ENCODE assay signal across 8 mouse cellular contexts in genomic region chr2:148395131-148396051, GRCm38 (mm10). TPM values are rescaled to one million over a fixed set of nuclear protein-coding genes. Genes with fewer than 3 reads are reported as not detected.
DNase-seq lines count a peak whose midpoint lies in the region; ATAC-seq and TF ChIP-seq lines count a peak whose summit lies in the region.

Sstr4 (plus strand) TSS chr2:148395344.

- no peaks in the 10 kb centered on the region for H3K36me3 ChIP-seq in kidney, adult 2 months (ENCODE audit: control insufficient read depth, insufficient read depth, low read length)
- H3K36me3 ChIP-seq in embryonic facial prominence, embryonic 10.5 days (replicated peaks) = no peaks in the 10 kb centered on the region
- no peaks in the 10 kb centered on the region for H3K36me3 ChIP-seq in heart, embryonic 10.5 days
- H3K36me3 ChIP-seq in liver, embryonic 13.5 days = no peaks in the 10 kb centered on the region
- H3K36me3 ChIP-seq in neural tube, embryonic 11.5 days (ENCODE audit: control insufficient read depth, insufficient read depth, low read length) = no peaks in the 10 kb centered on the region

- H3K4me1 ChIP-seq in kidney, adult 2 months (ENCODE audit: control insufficient read depth, insufficient read depth, low read length) = no peaks in the 10 kb centered on the region
- peaks cover 40% of the 10 kb centered on the region for H3K4me1 ChIP-seq in embryonic facial prominence, embryonic 10.5 days
- H3K4me1 ChIP-seq in heart, embryonic 10.5 days = peaks cover 31% of the 10 kb centered on the region
- 0 out of 2 replicates have a peak, but pooled peaks cover 3% of the 10 kb centered on the region for H3K4me1 ChIP-seq in liver, embryonic 13.5 days (replicated peaks)
- no peaks in the 10 kb centered on the region for H3K4me1 ChIP-seq in neural tube, embryonic 11.5 days (ENCODE audit: control insufficient read depth, insufficient read depth, low read length)

- 8% methylated on average over 83 of the region's 83 CpGs for WGBS in kidney, adult 2 months
- 6% methylated on average over 83 of the region's 83 CpGs for WGBS in embryonic facial prominence, embryonic 10.5 days
- 5% methylated on average over 83 of the region's 83 CpGs for WGBS in heart, embryonic 10.5 days
- WGBS in liver, embryonic 13.5 days (ENCODE audit: insufficient replicate concordance) = 6% methylated on average over 83 of the region's 83 CpGs
- 6% methylated on average over 70 of the region's 83 CpGs for whole genome bisulfite sequencing in neural tube, embryonic 11.5 days

- peak; percentile 54; the same call in 1 of the 2 replicates for TF ChIP-seq CTCF in kidney, adult 2 months (conservative IDR thresholded peaks at IDR 0.05; ENCODE audit: insufficient read depth, insufficient read length, low read depth, low read length)

- no peaks in the 10 kb centered on the region for H3K9me3 ChIP-seq in embryonic facial prominence, embryonic 10.5 days
- no peaks in the 10 kb centered on the region for H3K9me3 ChIP-seq in heart, embryonic 10.5 days
- no peaks in the 10 kb centered on the region for H3K9me3 ChIP-seq in liver, embryonic 13.5 days (replicated peaks)
- no peaks in the 10 kb centered on the region for H3K9me3 ChIP-seq in neural tube, embryonic 11.5 days (ENCODE audit: control insufficient read depth, low read length)

- H3K4me3 ChIP-seq in kidney, adult 2 months (ENCODE audit: insufficient read depth, low read depth, low read length) = peak within 1 kb of the TSS; percentile 37
- H3K4me3 ChIP-seq in embryonic facial prominence, embryonic 10.5 days = peak within 1 kb of the TSS; percentile 71
- H3K4me3 ChIP-seq in heart, embryonic 10.5 days = peak within 1 kb of the TSS; percentile 66
- peak within 1 kb of the TSS; percentile 41 for H3K4me3 ChIP-seq in liver, embryonic 13.5 days (replicated peaks)
- H3K4me3 ChIP-seq in neural tube, embryonic 11.5 days (ENCODE audit: low read depth, low read length) = peak within 1 kb of the TSS; percentile 50

- no peak within 1 kb of the TSS for H3K9ac ChIP-seq in liver, embryonic 13.5 days
- H3K9ac ChIP-seq in neural tube, embryonic 11.5 days (ENCODE audit: low read length) = peak within 1 kb of the TSS; percentile 41; the same call in 1 of the 2 replicates

- ATAC-seq in liver, embryonic 13.5 days (ENCODE audit: low read depth) = no peak
- peak; percentile 86 for ATAC-seq in neural tube, embryonic 11.5 days (ENCODE audit: insufficient read depth, low FRiP score, low TSS enrichment)

- H3K27ac ChIP-seq in kidney, adult 2 months (ENCODE audit: insufficient read depth, low read depth, low read length) = no peak within 1 kb of the TSS
- H3K27ac ChIP-seq in embryonic facial prominence, embryonic 10.5 days (replicated peaks) = peak within 1 kb of the TSS; percentile 66; the same call in 1 of the 2 replicates
- H3K27ac ChIP-seq in heart, embryonic 10.5 days = peak within 1 kb of the TSS; percentile 69
- no peak within 1 kb of the TSS for H3K27ac ChIP-seq in liver, embryonic 13.5 days
- no peak within 1 kb of the TSS for H3K27ac ChIP-seq in neural tube, embryonic 11.5 days (ENCODE audit: low read depth, low read length)

- DNase-seq in kidney, adult 2 months = peak; percentile 43
- DNase-seq in kidney, adult 9 months = no peak
- DNase-seq in embryonic facial prominence, embryonic 10.5 days (ENCODE audit: low spot score) = peak; percentile 75
- peak; percentile 82 for DNase-seq in heart, embryonic 10.5 days (ENCODE audit: low spot score)
- DNase-seq in kidney, postnatal 10 days = peak; percentile 65
- no peak for DNase-seq in liver, embryonic 13.5 days
- peak; percentile 63 for DNase-seq in neural tube, embryonic 11.5 days (ENCODE audit: low spot score)
- peak; percentile 7 for DNase-seq in thymus, postnatal 25 days

- TF ChIP-seq POLR2A in kidney, adult 2 months (IDR thresholded peaks at IDR 0.05; ENCODE audit: low read depth, low read length) = no peak

- H3K27me3 ChIP-seq in kidney, adult 2 months (replicated peaks; ENCODE audit: control insufficient read depth, insufficient read depth, low read length) = no peaks in the 10 kb centered on the region
- H3K27me3 ChIP-seq in embryonic facial prominence, embryonic 10.5 days (replicated peaks; ENCODE audit: low read depth, poor library complexity, severe bottlenecking) = peaks cover 56% of the 10 kb centered on the region
- peaks cover 70% of the 10 kb centered on the region for H3K27me3 ChIP-seq in heart, embryonic 10.5 days (ENCODE audit: insufficient read depth, poor library complexity, severe bottlenecking)
- H3K27me3 ChIP-seq in liver, embryonic 13.5 days = peaks cover 36% of the 10 kb centered on the region
- H3K27me3 ChIP-seq in neural tube, embryonic 11.5 days (ENCODE audit: control insufficient read depth, insufficient read depth, low read length) = peaks cover 23% of the 10 kb centered on the region

- peak within 1 kb of the TSS; percentile 60 for H3K4me2 ChIP-seq in liver, embryonic 13.5 days
- H3K4me2 ChIP-seq in neural tube, embryonic 11.5 days (ENCODE audit: low read depth) = peak within 1 kb of the TSS; percentile 93

RNA-seq across cellular contexts. Expression of gene Sstr4, which starts in this region (rescaled TPM):
- 0.34 and 0.36 TPM in 2 replicates for polyA plus RNA-seq in kidney, adult 2 months (2012; rRNA removed)
- polyA plus RNA-seq in embryonic facial prominence, embryonic 10.5 days (2016; fragmentation: Nextera tagmentation; extraction: Ambion mirVana) = 0.85 and 1.0 TPM in 2 replicates
- 0.52 and 0.89 TPM in 2 replicates for polyA plus RNA-seq in heart, embryonic 10.5 days (2016; fragmentation: Nextera tagmentation; extraction: Ambion mirVana)
- polyA plus RNA-seq in liver, embryonic 13.5 days (2015; fragmentation: Nextera tagmentation; extraction: Ambion mirVana) = not detected in 2 replicates
- 0.34 and 0.80 TPM in 2 replicates for polyA plus RNA-seq in neural tube, embryonic 11.5 days (2014; fragmentation: Nextera tagmentation; extraction: Ambion mirVana)

Comparison
In these comparisons a context has a peak if more than half of its experiments do, and no peak if none do; other contexts are left out.
1. DNase-seq: peak in embryonic facial prominence, embryonic 10.5 days (single experiment), kidney, postnatal 10 days (single experiment) and thymus, postnatal 25 days (single experiment); none in kidney, adult 9 months (single experiment) and liver, embryonic 13.5 days (single experiment).
2. Peak in DNase-seq and H3K4me3 ChIP-seq in kidney, adult 2 months; RNA of the gene not detected or under 1 TPM.
3. Peak in DNase-seq, H3K4me3 ChIP-seq and H3K27ac ChIP-seq in heart, embryonic 10.5 days; RNA of the gene not detected or under 1 TPM.
4. Peak in DNase-seq, ATAC-seq, H3K4me3 ChIP-seq, H3K9ac ChIP-seq and H3K4me2 ChIP-seq in neural tube, embryonic 11.5 days; RNA of the gene not detected or under 1 TPM.
5. Peak in every context shown above with its lines, with median percentiles within 50 percentile points of each other: H3K4me3 ChIP-seq.